Mouse (Mus musculus) kidney, embryonic 14.5 days (tissue): ENCODE measurements at regions not wholly inside any gene's neighbourhood (a gene's known extent, or its start where the extent isn't known, plus 50 kb on each side); places are given as distances from the start of the nearest gene placed in this dataset.
A peak's percentile ranks its signal among the peaks of the same experiment; 100 is the strongest.

Experiments
- ATAC-seq: fragments of 200-750 bp; cut with Nextera tagmentation; 2 replicates; pipeline ENCODE4 v1.8.0; 2017; ENCODE audit warnings: moderate number of reproducible peaks, mild to moderate bottlenecking, moderate TSS enrichment, moderate library complexity; ENCODE audit not compliant: low FRiP score, low TSS enrichment
- H3K27ac ChIP-seq: fragments of 300-500 bp; sonication (generic); 2 replicates; pipeline ENCODE4 v1.5.1; 2014; ENCODE audit warnings: low read depth, mild to moderate bottlenecking, low read length, moderate library complexity, mixed read lengths
- H3K27me3 ChIP-seq: fragments of 300-500 bp; sonication (generic); 2 replicates; pipeline ENCODE4 v1.6.1; 2014; ENCODE audit warnings: mild to moderate bottlenecking, low read length; ENCODE audit not compliant: control insufficient read depth, insufficient read depth
- H3K36me3 ChIP-seq: fragments of 300-500 bp; sonication (generic); 2 replicates; pipeline ENCODE4 v1.6.1; 2014; ENCODE audit warnings: low read length, mixed read lengths; ENCODE audit not compliant: control insufficient read depth, insufficient read depth
- H3K4me1 ChIP-seq: fragments of 300-500 bp; sonication (generic); 2 replicates; pipeline ENCODE4 v1.6.1; 2014; ENCODE audit warnings: low read length, mixed read lengths; ENCODE audit not compliant: control insufficient read depth, insufficient read depth
- H3K4me2 ChIP-seq: fragments of 300-500 bp; sonication (generic); replicated peaks from 2 replicates; pipeline ENCODE4 v1.6.1; 2014; ENCODE audit warnings: low read depth, mild to moderate bottlenecking, low read length
- H3K4me3 ChIP-seq: fragments of 300-500 bp; sonication (generic); 2 replicates; pipeline ENCODE4 v1.5.1; 2014; ENCODE audit warnings: mild to moderate bottlenecking, low read length
- H3K9ac ChIP-seq: fragments of 300-500 bp; sonication (generic); 2 replicates; pipeline ENCODE4 v1.6.1; 2014; ENCODE audit warnings: low read depth, mild to moderate bottlenecking, low read length, moderate library complexity
- H3K9me3 ChIP-seq: fragments of 300-500 bp; sonication (generic); 2 replicates; pipeline ENCODE4 v1.6.1; 2016; ENCODE audit warnings: low read length; ENCODE audit not compliant: control insufficient read depth
- WGBS: fragments of 180-500 bp; shearing (Covaris S2); extraction: QIAGEN DNeasy Blood & Tissue Kit; methylation state at CpG from one replicate; pipeline ENCODE4 v1.1.7; 2014; 5-methylcytosine and 5-hydroxymethylcytosine counted together

- no peak overlapping the region for H3K9ac ChIP-seq
- no peak for ATAC-seq
- H3K4me1 ChIP-seq, result no peaks in the 10 kb centered on the region
- H3K9me3 ChIP-seq, result no peaks in the 10 kb centered on the region
- H3K36me3 ChIP-seq, result no peaks in the 10 kb centered on the region
- no peaks in the 10 kb centered on the region for H3K27me3 ChIP-seq
- H3K27ac ChIP-seq, result no peak overlapping the region
- 41% methylated on average over 5 of the region's 5 CpGs for WGBS
- no peak overlapping the region for H3K4me2 ChIP-seq
- H3K4me3 ChIP-seq, result no peak overlapping the region
Measured at GRCm38 (mm10) chr6:147953058-147953679, 93.9 kb upstream of the Far2 start.

GRCm38 (mm10) chr6:147953753-147954152 is 93.3 kb upstream of the Far2 start:
- no peaks in the 10 kb centered on the region for H3K36me3 ChIP-seq
- no peak for ATAC-seq
- H3K4me2 ChIP-seq, result no peak overlapping the region
- H3K9me3 ChIP-seq, result no peaks in the 10 kb centered on the region
- WGBS, result 85% methylated on average over 7 of the region's 7 CpGs
- no peaks in the 10 kb centered on the region for H3K4me1 ChIP-seq
- H3K9ac ChIP-seq, result no peak overlapping the region
- no peak overlapping the region for H3K4me3 ChIP-seq
- no peaks in the 10 kb centered on the region for H3K27me3 ChIP-seq
- no peak overlapping the region for H3K27ac ChIP-seq

DNA sequence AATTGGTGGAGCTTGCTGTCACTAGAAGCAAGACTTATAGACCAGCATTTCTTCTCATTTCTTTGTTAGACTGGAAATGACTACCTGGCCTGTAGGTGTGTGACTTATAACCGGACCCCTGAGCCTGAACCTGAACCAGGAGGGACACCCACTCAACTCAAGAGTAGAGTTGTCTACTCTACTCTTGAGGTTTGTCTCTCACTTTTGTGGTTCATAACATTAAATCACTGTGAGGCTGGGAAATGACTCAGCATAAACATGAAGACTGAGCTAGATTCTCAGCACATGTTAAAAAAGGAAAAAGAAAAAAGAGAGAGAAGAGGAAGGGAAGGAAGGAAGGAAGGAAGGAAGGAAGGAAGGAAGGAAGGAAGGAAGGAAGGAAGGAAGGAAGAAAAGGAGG is 92.8 kb upstream of the Far2 start:
- Histone ChIP-seq H3K4me2 (no peak overlapping the region), H3K9ac (no peak overlapping the region), H3K27me3 (no peaks in the 10 kb centered on the region), H3K9me3 (no peaks in the 10 kb centered on the region), H3K4me1 (no peaks in the 10 kb centered on the region), H3K4me3 (no peak overlapping the region), H3K27ac (no peak overlapping the region), H3K36me3 (no peaks in the 10 kb centered on the region)
- 91% methylated on average over 1 of the region's 1 CpGs for WGBS
- ATAC-seq, result no peak

GRCm38 (mm10) chr6:147954967-147955830 is 91.9 kb upstream of the Far2 start:
- Histone ChIP-seq H3K4me1 (no peaks in the 10 kb centered on the region), H3K36me3 (no peaks in the 10 kb centered on the region), H3K9ac (no peak overlapping the region), H3K27me3 (no peaks in the 10 kb centered on the region), H3K4me2 (no peak overlapping the region), H3K27ac (no peak overlapping the region), H3K9me3 (no peaks in the 10 kb centered on the region), H3K4me3 (no peak overlapping the region)
- 63% methylated on average over 7 of the region's 7 CpGs for WGBS
- peak; percentile 56 for ATAC-seq

DNA sequence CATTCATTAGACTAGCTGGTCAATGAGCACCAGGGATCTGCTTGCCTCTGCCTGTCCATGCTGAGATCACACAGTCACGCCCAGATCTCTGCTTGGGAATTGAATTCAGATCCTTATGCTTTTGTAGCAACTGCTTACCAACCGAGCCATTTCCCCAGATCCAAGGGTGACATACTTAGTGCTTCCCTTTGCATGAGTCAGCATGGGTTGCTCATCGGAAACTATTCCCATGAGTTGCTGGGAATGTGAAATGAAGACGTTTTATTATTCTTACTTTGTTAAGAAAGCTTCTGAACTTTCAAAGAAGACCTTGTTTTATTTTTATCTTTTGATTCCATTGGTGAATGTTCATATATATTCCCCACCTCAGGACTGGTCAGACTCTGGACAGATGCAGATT is 82.3 kb upstream of the Far2 start:
- Histone ChIP-seq H3K4me2 (no peak overlapping the region), H3K9ac (no peak overlapping the region), H3K9me3 (no peaks in the 10 kb centered on the region), H3K27me3 (no peaks in the 10 kb centered on the region), H3K4me1 (no peaks in the 10 kb centered on the region), H3K36me3 (no peaks in the 10 kb centered on the region), H3K4me3 (no peak overlapping the region), H3K27ac (no peak overlapping the region)
- ATAC-seq, result no peak
- WGBS, result 92% methylated on average over 4 of the region's 4 CpGs

GRCm38 (mm10) chr6:147970162-147970608 is 76.9 kb upstream of the Far2 start:
- 90% methylated on average over 2 of the region's 2 CpGs for WGBS
- no peak for ATAC-seq
- H3K9me3 ChIP-seq, result no peaks in the 10 kb centered on the region

DNA sequence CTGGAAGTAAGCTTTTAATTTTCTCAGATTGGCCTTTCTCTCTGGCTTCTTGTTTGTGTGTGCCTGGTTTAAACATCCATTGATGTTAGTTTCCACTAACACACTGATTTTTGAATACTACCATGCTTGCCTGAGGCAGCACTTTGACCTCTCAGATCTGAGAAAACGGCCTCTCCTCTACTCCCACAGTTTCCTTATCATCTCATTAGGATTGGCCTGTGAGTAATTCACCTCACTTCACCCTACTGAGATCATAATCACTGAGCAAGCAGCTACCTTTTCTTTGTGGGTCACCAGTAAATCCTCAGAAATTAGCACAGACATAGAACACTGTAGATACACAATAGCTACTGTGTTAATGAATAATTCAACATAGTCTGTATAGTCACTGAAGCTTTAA is 74.5 kb upstream of the Far2 start:
- Histone ChIP-seq H3K9ac (no peak overlapping the region), H3K4me3 (no peak overlapping the region), H3K9me3 (no peaks in the 10 kb centered on the region), H3K36me3 (no peaks in the 10 kb centered on the region), H3K4me1 (no peaks in the 10 kb centered on the region), H3K27me3 (no peaks in the 10 kb centered on the region), H3K27ac (no peak overlapping the region), H3K4me2 (no peak overlapping the region)
- WGBS, result 18% methylated on average over 1 of the region's 1 CpGs
- no peak for ATAC-seq

More at GRCm38 (mm10) chr6:147970162-147970608, 76.9 kb upstream of the Far2 start:
- H3K9ac ChIP-seq, result no peak overlapping the region
- H3K4me2 ChIP-seq, result no peak overlapping the region
- H3K36me3 ChIP-seq, result no peaks in the 10 kb centered on the region
- no peak overlapping the region for H3K27ac ChIP-seq
- no peaks in the 10 kb centered on the region for H3K4me1 ChIP-seq
- no peaks in the 10 kb centered on the region for H3K27me3 ChIP-seq
- H3K4me3 ChIP-seq, result no peak overlapping the region

- H3K27ac ChIP-seq, result no peak overlapping the region
- no peak overlapping the region for H3K4me2 ChIP-seq
- no peak for ATAC-seq
- no peak overlapping the region for H3K4me3 ChIP-seq
- H3K4me1 ChIP-seq, result no peaks in the 10 kb centered on the region
- H3K9me3 ChIP-seq, result no peaks in the 10 kb centered on the region
- H3K36me3 ChIP-seq, result no peaks in the 10 kb centered on the region
- no peaks in the 10 kb centered on the region for H3K27me3 ChIP-seq
- WGBS, result 69% methylated on average over 2 of the region's 2 CpGs
- no peak overlapping the region for H3K9ac ChIP-seq
Measured at GRCm38 (mm10) chr6:147973059-147973458, 74.0 kb upstream of the Far2 start.

- no peaks in the 10 kb centered on the region for H3K27me3 ChIP-seq
- 80% methylated on average over 1 of the region's 1 CpGs for WGBS
- H3K4me1 ChIP-seq, result no peaks in the 10 kb centered on the region
- H3K9ac ChIP-seq, result no peak overlapping the region
- no peaks in the 10 kb centered on the region for H3K36me3 ChIP-seq
- H3K9me3 ChIP-seq, result no peaks in the 10 kb centered on the region
- ATAC-seq, result no peak
- H3K4me3 ChIP-seq, result no peak overlapping the region
- H3K4me2 ChIP-seq, result no peak overlapping the region
- H3K27ac ChIP-seq, result no peak overlapping the region
Measured at GRCm38 (mm10) chr6:147975917-147976316, 71.1 kb upstream of the Far2 start.
